Mouse (Mus musculus): ENCODE data around the gene Abhd15.

- peak; percentile 95 for TF ChIP-seq CTCF (IDR thresholded peaks at IDR 0.05; ENCODE audit: control insufficient read depth, insufficient read depth, insufficient read length)
- TF ChIP-seq CEBPB (IDR thresholded peaks at IDR 0.05; ENCODE audit: low read depth) = no peak
- no peak for TF ChIP-seq MYOD1 (IDR thresholded peaks at IDR 0.05; ENCODE audit: control insufficient read depth, insufficient read length, low read depth)
- no peak for TF ChIP-seq MYOG (IDR thresholded peaks at IDR 0.05; ENCODE audit: control insufficient read depth, extremely low read depth, insufficient read length)
- no peak for TF ChIP-seq MAX (IDR thresholded peaks at IDR 0.05)
- no peak for TF ChIP-seq FOSL1 (IDR thresholded peaks at IDR 0.05; ENCODE audit: insufficient read depth, low read length, poor library complexity, severe bottlenecking)
- no peak for TF ChIP-seq USF1 (IDR thresholded peaks at IDR 0.05; ENCODE audit: low read depth)
Observed at GRCm38 (mm10) chr11:77491123-77491501, 23.8 kb upstream of the Abhd15 start.

Measured in C2C12 (cell line).